Mouse (Mus musculus): ENCODE measurements around the gene Asic5. TPM values are rescaled to one million over a fixed set of nuclear protein-coding genes. Genes with fewer than 3 reads are reported as not detected.
A peak's percentile ranks its signal among the peaks of the same experiment; 100 is the strongest.

Gene Asic5
- total RNA-seq (2014; fragmentation: Nextera tagmentation) (not detected in 2 replicates), total RNA-seq (2017) (not detected in 2 replicates)

- ATAC-seq (replicated peaks; ENCODE audit: low FRiP score, low TSS enrichment, poor library complexity, severe bottlenecking) = no peak
These were observed at the start of gene Asic5 for GRCm38 (mm10) chr3:81981990-81982389. Asic5 (plus strand) TSS chr3:81982290.

GRCm38 (mm10) chr3:81933348-81933747, 48.7 kb upstream of the Asic5 start:
- ATAC-seq (replicated peaks; ENCODE audit: low FRiP score, low TSS enrichment, poor library complexity, severe bottlenecking) = no peak

- peak; percentile 63; the same call in 1 of the 2 replicates for ATAC-seq (replicated peaks; ENCODE audit: low FRiP score, low TSS enrichment, poor library complexity, severe bottlenecking)
These were observed 43.2 kb upstream of the Asic5 start for GRCm38 (mm10) chr3:81938924-81939323.

GRCm38 (mm10) chr3:81942341-81942740, 39.7 kb upstream of the Asic5 start:
- ATAC-seq (replicated peaks; ENCODE audit: low FRiP score, low TSS enrichment, poor library complexity, severe bottlenecking) = no peak

GRCm38 (mm10) chr3:81943097-81943496, 39.0 kb upstream of the Asic5 start:
- no peak for ATAC-seq (replicated peaks; ENCODE audit: low FRiP score, low TSS enrichment, poor library complexity, severe bottlenecking)

- no peak for ATAC-seq (replicated peaks; ENCODE audit: low FRiP score, low TSS enrichment, poor library complexity, severe bottlenecking)
These were observed 37.2 kb upstream of the Asic5 start for GRCm38 (mm10) chr3:81944851-81945393.

GRCm38 (mm10) chr3:81949048-81949447, 33.0 kb upstream of the Asic5 start:
- ATAC-seq (replicated peaks; ENCODE audit: low FRiP score, low TSS enrichment, poor library complexity, severe bottlenecking) = peak; percentile 55; the same call in 1 of the 2 replicates

GRCm38 (mm10) chr3:81951785-81952184, 30.3 kb upstream of the Asic5 start:
- ATAC-seq (replicated peaks; ENCODE audit: low FRiP score, low TSS enrichment, poor library complexity, severe bottlenecking) = no peak

GRCm38 (mm10) chr3:81957484-81957883, 24.6 kb upstream of the Asic5 start:
- no peak for ATAC-seq (replicated peaks; ENCODE audit: low FRiP score, low TSS enrichment, poor library complexity, severe bottlenecking)

GRCm38 (mm10) chr3:81961336-81961735, 20.8 kb upstream of the Asic5 start:
- no peak for ATAC-seq (replicated peaks; ENCODE audit: low FRiP score, low TSS enrichment, poor library complexity, severe bottlenecking)

- no peak for ATAC-seq (replicated peaks; ENCODE audit: low FRiP score, low TSS enrichment, poor library complexity, severe bottlenecking)
These were observed 18.3 kb upstream of the Asic5 start for GRCm38 (mm10) chr3:81963768-81964167.

- no peak for ATAC-seq (replicated peaks; ENCODE audit: low FRiP score, low TSS enrichment, poor library complexity, severe bottlenecking)
These were observed 17.5 kb upstream of the Asic5 start for GRCm38 (mm10) chr3:81964596-81964995.

- no peak for ATAC-seq (replicated peaks; ENCODE audit: low FRiP score, low TSS enrichment, poor library complexity, severe bottlenecking)
These were observed 6.5 kb upstream of the Asic5 start for GRCm38 (mm10) chr3:81975607-81976006.

- ATAC-seq (replicated peaks; ENCODE audit: low FRiP score, low TSS enrichment, poor library complexity, severe bottlenecking) = no peak
These were observed 6.0 kb upstream of the Asic5 start, which contains the start of gene Tdo2 for GRCm38 (mm10) chr3:81976102-81976501. Tdo2 (minus strand) TSS chr3:81976202.

GRCm38 (mm10) chr3:81981576-81981975, 514 bp upstream of the Asic5 start:
- no peak for ATAC-seq (replicated peaks; ENCODE audit: low FRiP score, low TSS enrichment, poor library complexity, severe bottlenecking)

- ATAC-seq (replicated peaks; ENCODE audit: low FRiP score, low TSS enrichment, poor library complexity, severe bottlenecking) = no peak
These were observed 1.2 kb downstream of the Asic5 start for GRCm38 (mm10) chr3:81983120-81983895.

- ATAC-seq (replicated peaks; ENCODE audit: low FRiP score, low TSS enrichment, poor library complexity, severe bottlenecking) = no peak
These were observed 3.0 kb downstream of the Asic5 start for GRCm38 (mm10) chr3:81985100-81985499.

- no peak for ATAC-seq (replicated peaks; ENCODE audit: low FRiP score, low TSS enrichment, poor library complexity, severe bottlenecking)
These were observed 4.0 kb downstream of the Asic5 start for GRCm38 (mm10) chr3:81986103-81986502.

- no peak for ATAC-seq (replicated peaks; ENCODE audit: low FRiP score, low TSS enrichment, poor library complexity, severe bottlenecking)
These were observed 5.5 kb downstream of the Asic5 start for GRCm38 (mm10) chr3:81987628-81988027.

- no peak for ATAC-seq (replicated peaks; ENCODE audit: low FRiP score, low TSS enrichment, poor library complexity, severe bottlenecking)
These were observed 7.6 kb downstream of the Asic5 start for GRCm38 (mm10) chr3:81989692-81990141.

- no peak for ATAC-seq (replicated peaks; ENCODE audit: low FRiP score, low TSS enrichment, poor library complexity, severe bottlenecking)
These were observed 8.4 kb downstream of the Asic5 start for GRCm38 (mm10) chr3:81990531-81990930.

Measured in megakaryocyte-erythroid progenitor cell, adult 5-6 weeks (primary cell).